In genomic region chr12:8638411-8639087, GRCm38 (mm10) we compare ENCODE assay signal across 9 mouse cellular contexts. TPM values are rescaled to one million over a fixed set of nuclear protein-coding genes. Genes with fewer than 3 reads are reported as not detected.
DNase-seq lines count a peak whose midpoint lies in the region; ATAC-seq and TF ChIP-seq lines count a peak whose summit lies in the region.
"Not testable (repeated sequence)": the region's sequence is repeated elsewhere in the genome, so short reads cannot be mapped to it uniquely, and the experiment has no call there.
"Had no signal": no experiment of that assay in that cellular context is flagged by ENCODE, and none has a peak within 500 bp of the region (broad histone marks: within the 10 kb centered on the region; RNA-seq: fewer than 3 reads in every experiment).

No protein-coding gene starts in this region.

- peak; percentile 61 for DNase-seq in Muller cell, postnatal 12 days (ENCODE audit: inconsistent ontology term)
- peak; percentile 74 to 79 for DNase-seq in cerebellum, adult 18-20 months
- peak; percentile 71 for DNase-seq in forebrain, postnatal 0 days
- DNase-seq in hindbrain, embryonic 11.5 days (ENCODE audit: low spot score), result peak; percentile 86
- peak; percentile 67 to 80 for DNase-seq in layer of hippocampus, postnatal 25 days (ENCODE audit: extremely low spot score in 1 of 2, low spot score in 1 of 2)
- DNase-seq in lung, postnatal 36 days, result peak; percentile 88
- DNase-seq in right cerebral cortex, adult 2 months (ENCODE audit: low spot score in 2 of 2), result peak; percentile 68 to 76
- DNase-seq in thymus, postnatal 4 days, result peak; percentile 93

- H3K27ac ChIP-seq in forebrain, postnatal 0 days (ENCODE audit: low read depth, low read length); hindbrain, embryonic 11.5 days (ENCODE audit: low read depth, low read length): not testable (repeated sequence)

- 77% methylated on average over 10 of the region's 10 CpGs for whole genome bisulfite sequencing in forebrain, postnatal 0 days
- 75% methylated on average over 10 of the region's 10 CpGs for WGBS in hindbrain, embryonic 11.5 days

- H3K27me3 ChIP-seq in forebrain, postnatal 0 days (ENCODE audit: insufficient read depth, low read length); hindbrain, embryonic 11.5 days (ENCODE audit: control insufficient read depth, insufficient read depth, low read length): not testable (repeated sequence)

- ATAC-seq in forebrain, postnatal 0 days; hindbrain, embryonic 11.5 days (ENCODE audit: low FRiP score): not testable (repeated sequence)

- not testable (repeated sequence) for H3K9me3 ChIP-seq in forebrain, postnatal 0 days (ENCODE audit: low read length); hindbrain, embryonic 11.5 days (ENCODE audit: control insufficient read depth, low read length)

- not testable (repeated sequence) for H3K4me1 ChIP-seq in forebrain, postnatal 0 days (ENCODE audit: insufficient read depth); hindbrain, embryonic 11.5 days (replicated peaks; ENCODE audit: control insufficient read depth, insufficient read depth, low read length)

- not testable (repeated sequence) for H3K4me2 ChIP-seq in forebrain, postnatal 0 days (ENCODE audit: low read depth); hindbrain, embryonic 11.5 days (replicated peaks; ENCODE audit: low read depth, low read length)

- peak; percentile 77 for TF ChIP-seq CTCF in forebrain, postnatal 0 days (IDR thresholded peaks at IDR 0.05; ENCODE audit: low read depth)

- H3K36me3 ChIP-seq in forebrain, postnatal 0 days (ENCODE audit: insufficient read depth); hindbrain, embryonic 11.5 days (ENCODE audit: control insufficient read depth, insufficient read depth, low read length): not testable (repeated sequence)

- not testable (repeated sequence) for H3K4me3 ChIP-seq in forebrain, postnatal 0 days (ENCODE audit: low read depth, low read length); hindbrain, embryonic 11.5 days (ENCODE audit: low read depth, low read length)

- H3K9ac ChIP-seq in forebrain, postnatal 0 days; hindbrain, embryonic 11.5 days (ENCODE audit: low read depth, low read length): not testable (repeated sequence)

RNA-seq across cellular contexts. Expression of gene Pum2, which starts 35.4 kb away (rescaled TPM):
- total RNA-seq in forebrain, postnatal 0 days (2014; rRNA removed), result 103 and 133 TPM in 2 replicates
- polyA plus RNA-seq in forebrain, postnatal 0 days (2015; fragmentation: Nextera tagmentation; extraction: Ambion mirVana), result 29.8 and 37.2 TPM in 2 replicates
- 68.2 and 70.2 TPM in 2 replicates for polyA plus RNA-seq in hindbrain, embryonic 11.5 days (2014; fragmentation: Nextera tagmentation; extraction: Ambion mirVana)
- total RNA-seq in layer of hippocampus, postnatal 25 days (2021), result 100 to 1,000 TPM; 173 to 176 TPM

RNA-seq across cellular contexts. Expression of gene Slc7a15, which starts 39.7 kb away (rescaled TPM):
- total RNA-seq in forebrain, postnatal 0 days (2014; rRNA removed), result not detected in 2 replicates
- polyA plus RNA-seq in forebrain, postnatal 0 days (2015; fragmentation: Nextera tagmentation; extraction: Ambion mirVana), result not detected in 2 replicates
- not detected in 2 replicates for polyA plus RNA-seq in hindbrain, embryonic 11.5 days (2014; fragmentation: Nextera tagmentation; extraction: Ambion mirVana)
- not detected for total RNA-seq in layer of hippocampus, postnatal 25 days (2021)
- polyA plus RNA-seq: midbrain, embryonic 13.5 days had no signal
